Mouse (Mus musculus) thymus, postnatal 10 days (tissue): ENCODE measurements at regions not wholly inside any gene's neighbourhood (a gene's known extent, or its start where the extent isn't known, plus 50 kb on each side); places are given as distances from the start of the nearest gene placed in this dataset.

Experiments used
- DNase-seq, 2 experiments: peaks; one replicate each; pipeline ENCODE4 v3.0.0; 2021; ENCODE audit warnings: low spot score in 2 of 2

GRCm38 (mm10) chr5:75880088-75880684 lies 98.1 kb downstream of the Kdr start:
- no peak for DNase-seq

GRCm38 (mm10) chr5:75878361-75878760 lies 99.9 kb downstream of the Kdr start:
- no peak for DNase-seq

GRCm38 (mm10) chr5:75877609-75877971 lies 100.7 kb downstream of the Kdr start:
- DNase-seq, result no peak

GRCm38 (mm10) chr5:75876871-75877608 lies 101.2 kb downstream of the Kdr start:
- no peak for DNase-seq

GRCm38 (mm10) chr5:75871120-75871519 lies 107.1 kb downstream of the Kdr start:
- peak; percentile 14 to 68 for DNase-seq

GRCm38 (mm10) chr5:75870666-75871065 lies 107.6 kb downstream of the Kdr start:
- DNase-seq, result no peak

- no peak for DNase-seq
These were observed 108.7 kb downstream of the Kdr start for GRCm38 (mm10) chr5:75869535-75869934.

- DNase-seq, result no peak
These were observed 113.2 kb downstream of the Kdr start for GRCm38 (mm10) chr5:75865096-75865495.

- no peak for DNase-seq
These were observed 114.9 kb downstream of the Kdr start for GRCm38 (mm10) chr5:75863358-75863757.

- peak in 1 of 2 experiments; percentile 39 for DNase-seq
These were observed 115.6 kb downstream of the Kdr start for GRCm38 (mm10) chr5:75862630-75862991.

- no peak for DNase-seq
These were observed 116.2 kb downstream of the Kdr start for GRCm38 (mm10) chr5:75861916-75862629.

- DNase-seq, result no peak
These were observed 118.9 kb downstream of the Kdr start for GRCm38 (mm10) chr5:75859316-75859836.

- DNase-seq, result no peak
These were observed 127.4 kb downstream of the Kdr start for GRCm38 (mm10) chr5:75850855-75851254.

- no peak for DNase-seq
These were observed 130.3 kb downstream of the Kdr start for GRCm38 (mm10) chr5:75847966-75848365.

- no peak for DNase-seq
These were observed 130.9 kb downstream of the Kdr start for GRCm38 (mm10) chr5:75847341-75847740.

GRCm38 (mm10) chr5:75846016-75846415 lies 132.2 kb downstream of the Kdr start:
- DNase-seq, result no peak

GRCm38 (mm10) chr5:75843807-75844206 lies 134.5 kb downstream of the Kdr start:
- DNase-seq, result no peak

- no peak for DNase-seq
These were observed 137.8 kb downstream of the Kdr start for GRCm38 (mm10) chr5:75840421-75840820.

GRCm38 (mm10) chr5:75835556-75835961 lies 142.7 kb downstream of the Kdr start:
- DNase-seq, result peak; percentile 27 to 49

GRCm38 (mm10) chr5:75834766-75835555 lies 143.3 kb downstream of the Kdr start:
- DNase-seq, result no peak

GRCm38 (mm10) chr5:75832341-75832740 lies 145.9 kb downstream of the Kdr start:
- no peak for DNase-seq
